Mouse (Mus musculus): ENCODE data around the gene Cyb5r1.

Gene Cyb5r1

DNA sequence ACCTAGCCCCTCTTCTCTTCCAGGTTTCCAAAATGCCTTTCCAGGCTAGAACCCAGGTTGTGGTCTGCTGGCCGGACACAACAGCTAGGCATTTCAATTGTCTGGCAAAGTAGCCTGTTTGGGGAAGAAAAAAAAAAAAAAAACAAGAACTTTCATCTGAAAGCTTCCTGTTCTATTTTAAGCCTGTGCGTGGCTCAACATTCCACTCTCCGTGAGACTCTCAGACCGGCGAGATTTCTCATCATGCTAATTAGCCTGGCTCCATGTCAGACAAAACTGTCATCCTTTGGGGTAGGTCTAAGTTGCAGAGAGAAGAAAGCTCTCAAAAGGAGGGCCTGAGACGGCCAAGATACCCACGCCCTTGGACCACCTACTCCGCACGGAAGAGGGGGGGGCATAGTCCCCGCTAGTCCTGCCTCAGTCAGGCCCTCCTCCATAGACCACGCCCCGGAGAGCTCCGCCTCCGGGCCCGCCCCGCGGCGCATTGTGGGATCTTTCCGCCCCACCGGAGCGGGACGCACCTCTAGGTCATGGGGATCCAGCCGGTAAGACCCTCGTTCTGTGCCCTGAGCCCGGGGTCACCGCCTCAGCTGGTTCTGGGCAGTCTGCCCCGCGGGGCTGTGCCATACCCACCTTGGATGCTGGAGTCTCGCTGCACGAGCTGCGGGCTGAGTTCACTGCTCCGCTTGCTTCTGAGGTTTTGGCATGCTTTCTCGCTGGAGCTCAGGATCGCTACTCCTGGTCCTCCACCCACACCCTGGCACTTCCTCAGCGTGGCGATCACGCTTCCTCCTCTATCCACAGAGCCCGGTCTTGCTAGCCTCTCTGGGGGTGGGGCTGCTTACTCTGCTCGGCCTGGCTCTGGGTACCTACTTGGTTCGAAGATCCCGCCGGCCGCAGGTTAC, at the start of gene Cyb5r1:
Gene Cyb5r1 (plus strand): TSS at position 51 of the 905 bp plus-strand sequence.
- no peak for DNase-seq (ENCODE audit: low spot score)

DNA sequence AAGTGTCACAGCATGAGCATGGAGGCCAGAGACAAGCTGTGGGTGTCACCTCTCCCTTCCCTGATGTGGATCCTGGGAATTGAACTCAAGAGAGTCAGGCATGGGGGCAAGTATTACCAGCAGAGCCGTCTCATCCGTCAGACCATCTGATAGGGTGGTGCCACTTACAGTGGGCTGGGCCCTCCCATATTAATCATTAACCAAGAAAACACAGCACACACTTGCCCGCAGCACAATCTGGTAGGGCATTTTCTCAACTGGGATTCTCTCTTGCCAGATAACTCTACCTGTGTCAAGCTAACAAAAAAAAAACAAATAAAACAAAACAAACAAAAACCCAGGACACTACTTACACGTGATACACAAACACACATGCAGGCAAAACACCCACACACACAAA, 47.9 kb upstream of the Cyb5r1 start:
- DNase-seq (ENCODE audit: low spot score), result no peak

DNA sequence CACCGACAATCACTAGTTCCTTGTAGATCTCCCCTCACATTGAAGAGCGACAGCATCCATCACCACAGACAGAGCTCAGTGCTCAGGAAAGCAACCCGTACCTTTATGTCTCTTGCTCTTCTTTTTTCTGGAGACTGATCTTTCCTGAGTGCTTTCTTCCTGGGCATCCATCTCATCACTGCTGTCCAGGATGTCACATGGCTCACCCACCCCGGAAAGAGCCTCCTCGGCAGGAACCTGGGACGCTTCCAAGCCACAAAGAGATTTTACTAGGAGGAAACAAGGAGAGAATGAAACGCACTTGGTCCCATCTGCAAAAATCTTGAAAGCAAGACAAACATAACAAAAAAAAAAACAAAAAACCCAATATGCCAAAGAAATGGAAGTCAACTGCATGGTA, 44.7 kb upstream of the Cyb5r1 start:
- DNase-seq (ENCODE audit: low spot score), result no peak

DNA sequence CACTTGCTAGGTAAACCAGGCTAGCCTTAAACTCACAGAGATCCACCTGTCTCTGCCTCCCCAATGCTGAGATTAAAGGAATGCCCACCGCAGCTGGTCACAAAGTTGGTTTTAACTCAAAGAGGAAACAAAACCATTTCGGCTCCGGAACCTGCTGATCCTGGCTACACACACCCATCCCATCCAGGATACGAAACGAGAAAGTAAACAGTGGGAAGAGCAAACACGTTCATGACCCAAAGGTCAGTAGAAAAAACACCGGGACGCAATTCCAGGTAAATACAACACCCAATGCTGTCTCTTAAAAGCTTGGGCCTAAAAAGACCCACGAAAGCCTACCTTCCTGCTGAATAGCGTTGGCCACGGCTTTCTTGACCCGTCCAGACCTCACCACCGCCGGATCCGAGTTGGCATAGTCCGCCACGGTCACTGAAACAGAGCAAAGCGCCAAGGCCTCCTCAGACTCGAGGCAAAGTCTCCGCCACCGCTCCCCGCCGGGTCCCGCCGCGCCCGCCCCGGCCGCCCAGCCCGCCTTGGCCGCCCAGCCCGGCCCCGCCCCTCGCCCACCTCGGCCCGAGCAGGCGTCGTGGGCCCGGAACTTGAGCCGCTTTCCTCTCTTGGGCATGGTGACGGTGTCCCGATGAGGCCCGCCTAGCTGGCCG, 44.0 kb upstream of the Cyb5r1 start:
- peak; percentile 21 for DNase-seq (ENCODE audit: low spot score)

DNA sequence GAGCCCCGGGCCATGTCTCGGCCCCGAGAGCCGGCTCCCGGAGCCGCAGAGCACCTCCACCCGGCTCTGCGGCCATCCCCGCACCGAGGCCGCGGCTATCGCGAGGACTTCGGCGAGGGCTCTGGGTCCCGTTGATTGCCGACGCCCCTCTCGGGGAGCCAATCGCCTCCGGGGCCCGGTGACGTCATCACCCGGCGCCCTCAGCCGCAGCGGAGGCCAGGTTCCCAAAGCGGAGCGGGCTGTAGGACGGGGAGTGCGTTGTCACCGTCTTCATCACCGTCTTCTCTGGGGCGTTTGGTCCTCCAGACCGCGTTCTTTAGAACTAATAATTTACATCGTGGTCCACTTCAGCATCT, 43.5 kb upstream of the Cyb5r1 start, which contains the start of gene Tmem183a:
Gene Tmem183a (minus strand): TSS at position 123 of the 356 bp plus-strand sequence.
- DNase-seq (ENCODE audit: low spot score), result peak; percentile 93

DNA sequence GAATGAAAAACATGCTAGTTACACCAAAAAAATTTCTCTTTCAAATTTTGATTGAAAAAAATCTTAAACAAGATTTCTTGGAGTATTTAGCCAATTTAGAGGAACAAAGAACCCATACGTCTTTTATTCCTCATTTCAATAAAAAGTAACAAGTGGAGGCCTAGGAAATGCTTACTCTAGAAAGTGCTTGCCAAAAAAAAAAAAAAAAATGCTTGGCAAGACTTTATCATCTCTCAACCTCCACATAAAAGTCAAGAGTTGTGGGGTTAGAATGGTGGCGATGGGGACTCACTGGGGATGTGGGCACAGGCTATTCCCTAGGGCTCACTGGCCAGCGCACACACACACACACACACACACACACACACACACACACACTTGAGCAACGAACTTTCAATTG, 42.2 kb upstream of the Cyb5r1 start:
- no peak for DNase-seq (ENCODE audit: low spot score)

DNA sequence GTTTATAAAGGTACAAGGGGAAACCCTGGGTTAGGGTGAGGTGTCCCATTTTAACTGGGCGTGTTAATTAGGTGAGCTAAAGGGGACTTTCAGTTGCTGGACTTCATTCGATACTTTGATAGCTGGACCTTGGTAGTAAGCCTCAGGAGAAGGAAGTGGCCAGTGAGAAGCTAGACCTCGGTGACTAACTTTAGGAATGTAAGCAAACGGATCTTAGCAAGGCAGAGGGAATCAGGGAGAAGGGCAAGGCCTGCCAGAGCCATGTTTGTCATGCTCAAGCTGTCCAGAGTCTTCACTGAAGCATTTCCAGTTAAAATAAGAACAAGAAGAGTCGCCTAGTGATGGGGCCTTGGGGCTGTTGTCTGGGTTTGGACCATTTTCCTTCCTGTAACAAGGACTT, 39.9 kb upstream of the Cyb5r1 start:
- no peak for DNase-seq (ENCODE audit: low spot score)

DNA sequence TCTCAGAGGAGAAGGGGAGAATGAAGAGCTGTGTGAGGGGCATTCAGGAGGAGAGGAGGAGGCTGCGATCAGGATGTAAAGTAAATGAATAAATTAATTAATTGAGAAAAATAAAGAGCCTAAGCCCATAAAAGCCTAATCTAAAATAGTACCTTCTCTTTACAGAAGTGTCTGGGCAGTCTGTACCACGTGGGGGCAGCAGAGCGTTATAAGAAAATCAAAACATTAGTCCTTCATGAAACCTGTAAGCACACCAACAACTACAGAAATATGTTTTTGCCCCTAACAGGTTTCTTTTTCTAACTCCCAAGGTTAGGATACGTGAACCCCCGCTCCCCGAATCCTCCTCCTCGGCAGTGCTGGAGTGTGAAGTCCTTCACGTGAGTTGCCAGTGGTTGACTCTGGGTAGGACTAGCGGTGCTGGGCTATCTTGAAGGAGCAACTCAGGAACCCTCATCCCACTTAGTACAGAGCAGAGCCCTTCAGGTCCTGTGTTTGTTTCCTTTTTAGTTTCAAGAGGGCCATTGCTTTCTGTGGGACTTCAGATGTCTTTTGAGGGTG, 36.5 kb upstream of the Cyb5r1 start:
- peak; percentile 58 for DNase-seq (ENCODE audit: low spot score)

DNA sequence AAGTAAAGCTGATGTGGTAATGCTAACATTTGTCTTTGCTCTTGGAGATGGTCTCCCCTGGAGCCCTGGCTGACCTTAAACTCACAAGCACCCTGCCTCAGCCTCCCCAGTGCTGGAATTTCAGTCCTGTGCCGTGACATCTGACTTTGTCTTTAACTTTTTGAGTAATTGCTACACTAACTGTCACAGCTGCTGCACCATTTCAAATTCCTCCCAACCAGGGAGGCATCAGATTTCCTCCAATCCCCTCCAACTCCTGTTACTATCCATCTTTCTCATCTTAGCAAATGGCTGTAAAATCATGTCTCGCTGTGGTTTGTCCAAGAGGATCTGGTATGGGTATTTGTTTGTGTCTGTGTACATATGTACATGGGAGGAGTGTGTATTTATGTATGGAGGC, 31.2 kb upstream of the Cyb5r1 start:
- DNase-seq (ENCODE audit: low spot score), result no peak

DNA sequence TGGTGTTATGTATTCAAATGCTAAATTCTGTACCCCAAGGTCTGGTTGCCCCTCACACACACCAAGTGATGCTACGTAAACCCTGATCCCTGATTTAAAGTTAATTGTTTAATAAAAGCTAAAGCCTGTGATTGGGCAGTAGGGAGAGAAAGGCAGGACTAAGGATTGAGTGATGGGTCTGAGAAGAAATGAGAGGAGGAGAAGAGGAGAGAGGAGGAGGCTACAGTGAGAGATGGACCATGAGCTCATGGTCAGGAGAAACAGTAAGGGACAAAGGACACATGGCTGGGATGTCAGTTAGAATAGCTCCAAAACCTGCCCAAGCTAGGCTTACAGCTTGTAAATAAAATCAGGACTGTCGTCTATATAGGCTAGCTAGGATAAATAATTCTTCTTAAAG, 24.3 kb upstream of the Cyb5r1 start:
- DNase-seq (ENCODE audit: low spot score), result no peak

DNA sequence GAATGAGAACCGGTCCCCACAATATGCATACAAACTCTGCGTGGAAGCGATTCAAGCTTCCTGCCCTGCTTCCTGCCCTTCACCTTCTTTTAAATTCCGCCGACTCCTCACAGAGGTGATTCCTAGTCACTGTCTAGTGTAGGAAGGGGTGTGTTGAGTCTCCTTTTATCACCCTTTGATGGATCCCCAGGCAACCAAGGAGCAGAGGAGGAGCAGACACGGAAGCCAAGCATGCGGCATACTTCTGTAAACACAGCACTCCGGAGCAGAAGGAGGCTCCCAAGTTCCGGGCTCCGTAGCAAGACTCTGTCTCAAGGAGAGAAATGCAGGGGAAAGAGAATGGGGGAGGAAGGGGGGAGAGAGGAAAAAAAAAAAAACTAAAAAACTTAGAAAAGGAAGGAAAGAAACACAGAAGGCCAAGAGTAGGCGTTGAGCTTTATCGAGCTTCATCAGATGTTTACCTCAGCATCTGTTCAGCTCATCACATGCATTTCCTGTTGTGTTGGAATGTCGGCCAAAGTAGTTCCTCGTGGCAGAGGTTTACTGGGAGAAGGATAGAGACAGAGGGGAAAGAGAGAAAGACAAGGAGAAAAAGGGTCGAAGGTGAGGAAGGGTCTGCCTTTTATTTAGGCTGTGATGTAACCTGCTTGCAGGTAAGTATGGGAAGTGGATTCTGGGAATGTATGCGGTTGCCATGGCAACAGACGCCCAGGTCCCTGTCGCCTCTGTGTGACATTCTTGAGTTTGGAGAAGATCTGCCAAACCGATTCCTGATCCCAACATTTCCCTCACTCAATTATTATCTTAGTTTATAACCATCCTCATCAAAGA, 23.3 kb upstream of the Cyb5r1 start:
- DNase-seq (ENCODE audit: low spot score), result no peak

DNA sequence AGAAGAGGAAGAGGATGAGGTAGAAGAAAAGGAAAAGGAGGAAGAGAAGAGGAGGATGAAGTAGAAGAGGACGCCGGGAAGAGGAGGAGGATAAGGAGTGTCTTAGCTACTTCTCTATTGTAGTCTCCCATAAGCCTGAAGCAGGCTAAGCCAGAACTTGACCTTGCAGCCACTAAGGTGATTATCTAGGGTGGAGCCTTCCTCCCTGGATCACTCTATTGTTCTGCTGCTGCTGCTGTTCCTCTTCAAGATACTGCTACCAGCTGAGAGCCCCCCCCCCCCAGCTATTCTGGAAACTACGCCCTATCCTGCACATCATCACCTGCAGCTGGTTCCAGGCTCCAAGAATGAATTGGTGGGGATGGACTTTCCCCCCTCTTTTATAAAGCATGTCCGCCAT, 20.8 kb upstream of the Cyb5r1 start:
- no peak for DNase-seq (ENCODE audit: low spot score)

DNA sequence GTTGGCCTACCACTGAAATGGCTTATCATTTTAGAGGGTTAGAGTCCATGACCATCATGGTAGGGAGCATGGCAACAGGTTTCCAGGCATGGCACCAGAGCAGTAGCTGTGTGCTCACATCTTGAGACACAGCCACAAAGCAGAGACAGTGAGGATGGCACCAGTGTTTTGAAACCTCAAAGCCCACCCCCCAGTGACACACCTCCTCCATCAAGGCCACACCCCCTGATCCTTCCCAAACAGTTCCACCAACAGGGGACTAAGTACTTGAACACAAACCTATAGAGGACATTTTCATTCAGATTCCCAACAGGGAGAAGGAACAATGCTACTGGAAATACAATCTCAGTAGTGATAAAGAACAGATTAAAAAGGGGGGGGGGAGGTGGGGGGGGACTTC, 20.2 kb upstream of the Cyb5r1 start:
- no peak for DNase-seq (ENCODE audit: low spot score)

DNA sequence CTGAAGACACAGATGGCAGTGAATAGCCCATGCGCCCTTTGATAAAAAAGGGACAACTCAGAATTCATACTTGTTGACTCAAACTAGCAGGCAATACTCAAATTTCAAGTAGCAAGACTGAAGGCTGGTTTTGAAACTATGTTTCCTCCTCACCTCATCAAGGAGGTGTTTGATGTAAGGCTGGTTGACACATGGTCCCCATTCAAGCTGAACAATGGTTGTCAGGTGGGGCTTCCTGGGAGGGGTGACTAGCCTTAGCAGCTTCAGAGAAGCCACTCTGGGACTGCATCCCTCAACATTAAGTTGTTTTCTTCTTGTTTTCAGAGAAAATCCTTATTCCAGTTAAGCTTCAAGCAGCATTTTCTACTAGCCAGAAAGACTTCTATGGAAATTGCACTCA, 19.7 kb upstream of the Cyb5r1 start, which contains the start of gene 4933406M09Rik:
Gene 4933406M09Rik (plus strand): TSS at position 275 of the 400 bp plus-strand sequence.
- DNase-seq (ENCODE audit: low spot score), result no peak

DNA sequence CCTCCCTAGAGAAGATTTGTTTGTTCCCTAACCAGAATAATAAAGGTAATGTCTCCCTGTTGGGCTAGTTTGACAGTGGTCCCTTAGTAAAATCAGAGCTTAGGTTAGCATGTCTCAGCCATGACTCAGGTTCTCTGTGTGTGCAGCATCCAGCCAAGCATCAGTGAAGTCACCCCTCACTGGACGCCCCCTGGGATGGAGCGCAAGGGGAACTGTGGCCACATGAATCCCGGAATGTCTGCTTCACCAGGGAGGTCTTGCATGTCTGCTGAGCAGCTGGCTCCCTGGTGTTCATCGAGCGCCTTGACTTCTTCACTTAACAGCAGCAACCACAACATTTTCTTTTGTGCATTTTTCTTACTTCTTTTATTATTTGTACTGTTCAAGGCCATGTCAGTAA, 11.5 kb upstream of the Cyb5r1 start:
- no peak for DNase-seq (ENCODE audit: low spot score)

DNA sequence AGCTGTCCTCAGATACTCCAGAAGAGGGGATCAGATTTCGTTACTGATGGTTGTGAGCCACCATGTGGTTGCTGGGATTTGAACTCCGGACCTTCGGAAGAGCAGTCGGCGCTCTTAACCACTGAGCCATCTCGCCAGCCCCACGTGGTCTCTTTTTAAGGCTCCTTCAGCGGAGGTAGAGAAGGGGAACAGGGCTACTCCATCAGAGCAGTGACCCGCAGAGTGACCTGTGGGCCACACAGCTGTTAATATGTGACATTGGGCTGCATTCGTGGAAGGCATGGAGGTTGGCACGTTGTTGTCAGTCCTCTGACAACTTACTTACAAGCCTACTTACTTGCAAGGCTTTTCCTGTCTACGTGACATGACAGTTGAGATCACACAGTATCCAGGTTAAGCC, 7.1 kb upstream of the Cyb5r1 start:
- DNase-seq (ENCODE audit: low spot score), result no peak

DNA sequence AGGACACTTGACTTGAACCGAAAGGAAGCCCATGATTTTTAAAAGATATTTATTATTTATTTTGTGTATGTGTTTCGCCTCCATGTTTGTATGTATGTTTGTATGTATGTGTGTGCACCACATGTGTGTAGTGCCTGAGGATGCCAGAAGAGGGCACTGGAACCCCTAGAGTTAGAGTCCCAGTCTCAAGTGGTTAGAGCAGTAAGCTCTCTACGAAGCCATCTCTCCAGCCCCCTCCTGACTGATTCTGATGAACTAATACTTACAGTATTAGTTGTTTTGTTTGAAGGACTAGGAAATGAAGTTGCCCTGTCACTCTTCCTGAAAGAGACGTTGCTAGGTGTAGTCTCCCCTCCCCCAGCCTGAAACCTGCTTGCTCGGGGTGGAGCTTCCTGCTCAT, 5.6 kb upstream of the Cyb5r1 start:
- DNase-seq (ENCODE audit: low spot score), result peak; percentile 60

DNA sequence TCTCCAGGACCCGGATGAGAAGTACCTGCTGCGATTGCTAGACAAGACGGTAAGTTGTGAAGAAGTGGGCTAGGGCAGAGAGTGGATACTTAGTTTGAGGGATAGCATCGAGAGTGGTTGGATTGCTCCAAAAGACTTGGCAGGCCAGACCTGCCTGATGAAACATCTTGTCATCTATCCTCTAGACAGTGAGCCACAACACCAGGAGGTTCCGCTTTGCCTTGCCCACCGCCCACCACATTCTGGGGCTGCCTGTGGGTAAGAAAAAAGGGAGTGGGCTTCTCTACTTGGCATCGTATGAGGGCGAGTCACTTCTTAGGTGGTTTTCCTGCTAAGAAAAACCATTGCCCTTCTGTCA, 1.0 kb downstream of the Cyb5r1 start:
- DNase-seq (ENCODE audit: low spot score), result no peak

DNA sequence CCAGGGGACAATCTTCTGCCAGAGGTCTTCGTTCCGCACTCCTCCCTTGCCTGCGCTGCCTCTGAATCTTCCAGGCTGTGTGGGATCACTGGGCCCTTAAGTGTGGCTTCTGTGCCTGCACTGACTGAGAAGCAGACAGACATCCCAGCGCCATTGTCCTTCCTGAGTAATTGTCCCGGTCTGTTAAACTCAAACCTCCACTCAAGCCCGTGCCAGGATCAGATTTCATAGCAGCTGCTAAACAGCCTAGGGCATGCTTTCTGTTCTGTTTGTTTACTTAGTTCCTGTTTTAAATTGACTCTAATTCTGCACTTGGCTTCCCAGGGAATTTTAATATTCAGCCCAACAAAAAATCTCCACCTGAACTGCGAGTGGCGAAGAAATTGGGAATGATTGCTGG, 2.7 kb downstream of the Cyb5r1 start:
- DNase-seq (ENCODE audit: low spot score), result no peak

DNA sequence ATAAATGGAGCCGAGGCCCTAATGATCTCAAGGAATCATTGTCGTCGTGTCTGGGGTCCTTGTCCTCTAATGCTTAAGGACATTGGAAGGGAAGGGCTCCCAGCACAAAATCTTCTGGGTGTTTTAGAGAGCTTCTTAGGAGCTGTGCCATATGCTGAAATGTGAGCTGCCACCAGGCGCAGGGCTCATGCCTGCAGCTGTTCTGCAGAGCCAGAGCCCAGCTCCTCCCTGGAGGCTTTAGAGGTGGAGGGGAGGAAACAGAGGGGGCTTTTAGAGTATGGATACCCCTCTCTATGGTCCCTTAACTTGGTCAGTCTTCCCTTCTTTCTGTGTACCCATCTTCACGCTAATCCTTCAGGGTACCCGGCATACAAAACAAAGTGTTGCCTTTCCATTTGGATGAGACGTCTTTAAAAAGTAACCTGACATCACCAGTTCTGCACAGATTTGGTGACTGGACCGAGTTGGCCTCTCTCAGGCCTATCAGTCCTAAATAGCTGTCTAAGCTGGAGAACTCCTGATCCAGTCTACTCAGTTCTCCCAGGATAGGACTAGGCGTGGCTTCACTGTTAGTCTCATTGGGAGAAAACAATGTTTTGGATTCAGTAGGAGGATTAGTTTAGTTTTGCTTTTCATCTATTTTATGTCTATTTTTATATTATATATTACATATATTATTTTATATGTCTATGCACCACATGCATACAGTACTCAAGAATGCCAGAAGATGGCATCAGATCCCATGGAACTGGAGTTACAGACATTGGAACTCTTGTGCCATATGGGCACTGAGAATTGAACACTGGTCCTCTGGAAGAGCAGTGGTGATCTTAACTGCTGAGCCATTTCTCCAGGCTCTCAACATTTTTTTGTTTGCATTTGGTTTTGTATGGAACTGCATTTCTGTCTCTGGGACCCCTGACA, 6.6 kb downstream of the Cyb5r1 start:
- DNase-seq (ENCODE audit: low spot score), result no peak

DNA sequence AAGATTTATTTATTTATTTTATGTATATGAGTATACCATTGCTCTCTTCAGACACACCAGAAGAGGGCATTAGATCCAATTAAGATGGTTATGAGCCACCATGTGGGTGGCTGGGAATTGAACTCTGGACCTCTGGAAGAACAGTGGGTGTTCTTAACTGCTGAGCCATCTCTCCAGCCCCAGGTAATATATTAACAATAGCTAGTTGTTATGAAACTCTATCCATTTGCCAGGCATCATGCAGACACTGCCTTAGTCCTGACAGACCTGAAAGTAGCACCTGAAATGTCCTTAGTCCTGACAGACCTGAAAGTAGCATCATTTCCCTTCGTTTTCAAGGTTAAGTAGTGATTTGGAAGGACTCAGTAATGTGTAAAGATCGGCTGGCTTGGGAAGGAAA, 8.7 kb downstream of the Cyb5r1 start:
- DNase-seq (ENCODE audit: low spot score), result no peak

All from c-Kit-positive CD71-positive TER-119-positive erythroid progenitor cells, embryonic 14.5 days (primary cell).